Mouse (Mus musculus): ENCODE results near the gene Kel.

Gene Kel

DNA sequence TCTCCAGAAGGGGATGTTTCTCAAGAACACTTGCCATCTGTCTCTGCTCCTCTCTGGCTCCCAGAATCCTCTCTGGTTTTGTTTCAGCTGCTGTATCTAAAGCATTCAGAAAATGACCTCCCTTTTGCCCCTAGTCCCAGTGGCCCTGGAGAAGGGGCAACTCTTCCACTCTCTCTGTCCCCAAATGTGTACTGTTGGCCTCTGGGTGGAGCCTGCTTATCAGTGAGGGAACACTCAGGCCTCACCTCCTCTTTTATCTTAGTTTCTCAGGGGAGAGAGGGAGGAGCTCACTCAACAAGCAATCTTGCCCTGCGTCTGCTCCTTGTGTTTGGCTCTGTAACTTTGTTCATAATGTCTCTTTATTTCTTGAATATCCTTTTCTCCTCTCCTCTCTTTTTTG lies at the start of gene Kel:
TSS of gene Kel (minus strand) at position 217 of the 400 bp plus-strand sequence.
- DNase-seq (ENCODE audit: extremely low read depth, low read depth) = peak; percentile 88

- DNase-seq (ENCODE audit: extremely low read depth, low read depth) = no peak
Measured at GRCm38 (mm10) chr6:41744664-41745392, 40.7 kb upstream of the Kel start.

DNA sequence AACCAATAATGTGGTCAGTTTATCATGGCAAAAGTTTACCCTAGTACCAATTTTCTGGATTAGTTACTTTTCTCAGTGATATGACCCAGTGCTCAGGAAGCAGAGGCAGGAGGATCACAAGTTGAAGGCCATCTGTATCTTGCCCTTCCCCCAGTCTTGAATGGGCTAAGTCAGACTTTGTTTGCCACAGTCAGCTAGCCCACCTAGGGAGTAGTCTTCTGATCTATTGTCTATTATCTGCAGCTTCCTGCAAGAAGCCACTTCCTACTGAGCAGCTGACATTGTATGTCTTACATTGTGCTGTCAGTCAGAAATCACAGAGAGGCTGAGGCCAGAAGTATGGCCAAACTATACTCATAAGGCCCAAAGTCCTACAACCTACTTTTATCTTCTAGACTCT lies 37.0 kb upstream of the Kel start:
- DNase-seq (ENCODE audit: extremely low read depth, low read depth) = no peak

DNA sequence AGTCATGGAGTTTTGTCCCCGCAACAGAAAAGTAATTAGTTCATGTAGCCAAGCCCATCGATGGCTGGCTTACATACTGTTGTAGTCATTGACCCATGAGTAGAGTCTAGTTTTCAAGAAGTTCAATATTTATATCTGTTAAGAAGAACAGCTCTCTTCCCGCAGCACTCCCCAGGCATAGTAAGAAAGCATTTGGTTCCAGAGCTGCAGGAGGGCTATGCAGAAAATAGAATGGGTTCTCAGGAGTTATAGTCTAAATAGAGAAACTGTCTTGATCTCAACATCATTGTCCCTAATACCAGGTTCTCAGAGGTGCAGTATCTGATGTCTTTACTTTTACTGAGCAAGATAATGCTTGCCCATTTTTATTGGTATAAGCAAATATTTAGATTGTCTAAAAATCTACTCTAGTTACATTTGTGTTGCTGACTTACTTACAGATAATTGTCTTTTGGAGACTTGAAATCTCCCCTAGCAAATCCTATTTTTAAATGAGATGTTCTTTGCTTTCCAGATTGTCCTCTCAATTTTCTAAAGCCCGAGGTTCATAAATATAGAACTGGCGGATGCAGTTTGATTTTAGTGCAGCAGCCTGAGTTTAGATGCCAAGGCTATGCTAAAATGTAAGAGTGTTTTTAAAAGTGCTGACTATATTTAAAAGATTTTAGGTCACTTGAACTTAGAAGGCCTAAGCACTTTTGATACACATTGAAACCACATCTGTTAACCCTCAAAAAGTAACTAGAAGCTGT lies 30.8 kb upstream of the Kel start:
- no peak for DNase-seq (ENCODE audit: extremely low read depth, low read depth)

- no peak for DNase-seq (ENCODE audit: extremely low read depth, low read depth)
Measured at GRCm38 (mm10) chr6:41727989-41728609, 24.0 kb upstream of the Kel start.

- no peak for DNase-seq (ENCODE audit: extremely low read depth, low read depth)
Measured at GRCm38 (mm10) chr6:41721430-41721829, 17.3 kb upstream of the Kel start.

GRCm38 (mm10) chr6:41710281-41710680 lies 6.1 kb upstream of the Kel start:
- DNase-seq (ENCODE audit: extremely low read depth, low read depth) = no peak

- peak; percentile 57 for DNase-seq (ENCODE audit: extremely low read depth, low read depth)
Measured at GRCm38 (mm10) chr6:41706275-41706674, 2.1 kb upstream of the Kel start.

DNA sequence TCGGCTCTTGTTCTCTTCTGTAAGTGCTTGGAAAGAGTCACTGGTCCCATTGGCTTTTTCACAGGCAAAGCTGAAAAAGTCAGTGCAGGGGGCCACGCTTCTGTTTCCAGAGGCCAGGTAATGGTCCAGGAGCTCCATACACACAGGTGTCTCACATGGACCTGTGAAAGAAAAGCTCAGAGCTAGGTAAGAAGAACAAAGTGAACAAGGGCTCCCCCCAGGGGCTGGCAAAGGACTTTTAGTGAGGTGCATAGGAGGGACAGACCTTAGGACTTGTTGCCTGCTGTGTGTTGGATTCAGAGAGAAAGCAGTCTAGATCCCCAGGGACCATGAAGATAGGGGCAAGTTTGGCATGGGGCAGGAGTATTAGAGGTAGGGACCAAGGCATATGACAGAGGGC lies 1.2 kb downstream of the Kel start:
- DNase-seq (ENCODE audit: extremely low read depth, low read depth) = peak; percentile 56

GRCm38 (mm10) chr6:41701245-41701644 lies 2.9 kb downstream of the Kel start:
- no peak for DNase-seq (ENCODE audit: extremely low read depth, low read depth)

GRCm38 (mm10) chr6:41694407-41694806 lies 9.7 kb downstream of the Kel start:
- DNase-seq (ENCODE audit: extremely low read depth, low read depth) = no peak

- DNase-seq (ENCODE audit: extremely low read depth, low read depth) = no peak
Measured at GRCm38 (mm10) chr6:41692200-41692599, 11.9 kb downstream of the Kel start.

DNA sequence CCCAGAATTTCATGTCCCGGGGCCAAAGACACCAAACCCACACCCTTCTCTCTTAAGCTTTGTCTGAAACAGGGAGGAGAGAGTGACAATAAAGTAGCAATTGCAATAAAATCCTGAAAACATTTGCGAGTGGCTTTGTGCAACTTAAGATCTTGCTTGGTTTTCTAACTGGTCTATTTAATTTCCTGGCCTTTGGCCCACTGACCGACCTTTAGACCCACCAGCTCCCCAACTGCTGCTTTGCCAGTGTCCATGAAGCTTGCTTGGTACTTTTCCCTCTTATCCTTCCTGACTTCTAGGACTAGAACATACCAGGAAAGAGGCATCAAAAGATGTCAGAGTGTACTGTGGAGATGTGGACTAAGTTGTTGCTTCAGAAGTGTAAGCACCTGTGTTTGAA lies 18.5 kb downstream of the Kel start:
- DNase-seq (ENCODE audit: extremely low read depth, low read depth) = no peak

DNA sequence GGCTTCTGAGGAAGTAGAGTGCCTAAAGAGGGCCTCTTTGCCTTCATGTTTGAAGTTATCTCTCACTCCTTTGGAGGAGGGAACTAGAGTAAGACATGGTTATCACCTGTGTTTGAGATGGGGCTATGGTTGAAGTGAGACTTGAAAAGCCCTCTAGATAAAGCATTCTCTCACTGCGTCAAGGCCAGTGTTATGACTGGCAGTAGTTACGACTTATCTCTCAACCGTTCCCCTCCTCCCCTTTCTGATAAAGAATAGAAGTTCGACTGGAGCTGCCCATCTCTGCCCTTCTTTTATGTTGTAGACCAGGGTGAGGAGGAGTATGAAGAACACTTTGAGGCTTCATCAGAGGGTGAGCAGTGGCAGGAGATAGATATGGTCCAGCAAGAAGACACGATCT lies 19.2 kb downstream of the Kel start:
- DNase-seq (ENCODE audit: extremely low read depth, low read depth) = no peak

- no peak for DNase-seq (ENCODE audit: extremely low read depth, low read depth)
Measured at GRCm38 (mm10) chr6:41684131-41684530, 20.0 kb downstream of the Kel start, which contains the start of gene Llcfc1. Gene Llcfc1 (plus strand): TSS chr6:41684431.

DNA sequence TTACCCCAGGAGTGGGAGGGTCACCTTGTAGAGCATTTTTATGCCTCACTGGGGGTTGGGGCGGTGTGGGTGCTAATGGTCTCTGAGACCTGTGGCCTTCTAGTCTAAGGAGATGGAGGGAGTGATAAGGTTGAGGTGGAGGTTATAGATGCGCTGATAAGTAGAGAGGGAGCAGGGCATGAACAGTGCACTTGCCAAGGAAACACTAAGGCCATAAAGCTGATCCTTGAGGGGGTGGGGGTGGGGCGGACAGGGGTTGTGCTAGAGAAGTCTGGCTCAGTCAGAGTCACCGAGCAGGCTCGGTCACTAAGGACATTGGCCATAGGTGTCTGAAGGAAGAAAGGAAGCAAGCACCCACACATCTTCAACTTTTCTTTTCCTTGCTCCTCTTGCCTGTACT lies 22.5 kb downstream of the Kel start:
- DNase-seq (ENCODE audit: extremely low read depth, low read depth) = no peak

- DNase-seq (ENCODE audit: extremely low read depth, low read depth) = no peak
Measured at GRCm38 (mm10) chr6:41680669-41681068, 23.5 kb downstream of the Kel start, which contains the start of gene Trpv5. Gene Trpv5 (minus strand): TSS chr6:41680769.

DNA sequence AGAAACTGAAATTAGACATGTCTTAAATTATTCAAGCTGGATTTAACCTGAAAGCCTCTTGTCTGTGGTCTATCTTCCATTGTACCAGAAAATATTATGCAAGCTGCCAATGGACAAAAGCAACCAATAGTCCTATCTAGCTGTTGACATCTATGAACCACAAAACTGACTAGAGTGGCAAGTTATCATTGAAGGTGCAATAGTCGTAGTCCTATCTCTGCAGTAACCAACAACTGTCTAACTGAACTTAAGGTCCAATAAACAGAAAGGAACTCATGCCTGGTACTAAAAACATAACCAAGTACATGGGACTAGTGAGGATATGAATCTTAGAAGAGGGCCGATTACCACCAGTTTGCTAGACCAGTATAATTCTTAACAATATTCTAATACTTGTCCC lies 27.6 kb downstream of the Kel start:
- DNase-seq (ENCODE audit: extremely low read depth, low read depth) = no peak

- no peak for DNase-seq (ENCODE audit: extremely low read depth, low read depth)
Measured at GRCm38 (mm10) chr6:41662320-41662719, 41.8 kb downstream of the Kel start.

DNA sequence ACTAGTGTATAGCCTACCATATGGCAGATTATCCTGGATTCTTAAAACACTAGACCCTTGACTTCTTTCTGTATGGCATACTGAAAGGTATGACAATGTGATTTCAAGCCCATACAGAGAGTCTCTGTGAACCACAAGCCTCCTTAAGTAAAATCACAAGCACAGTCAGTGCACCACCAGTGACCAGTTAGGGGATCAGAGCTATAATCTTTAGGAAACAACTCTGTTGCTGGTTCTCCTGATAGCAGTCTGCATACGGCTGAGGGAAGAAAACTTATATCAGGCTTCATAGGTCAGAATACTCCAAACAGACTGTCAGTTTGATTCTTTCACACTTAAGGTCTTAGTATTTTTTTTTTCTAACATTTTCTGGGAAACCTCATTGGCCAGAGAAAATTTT lies 45.7 kb downstream of the Kel start:
- no peak for DNase-seq (ENCODE audit: extremely low read depth, low read depth)

DNA sequence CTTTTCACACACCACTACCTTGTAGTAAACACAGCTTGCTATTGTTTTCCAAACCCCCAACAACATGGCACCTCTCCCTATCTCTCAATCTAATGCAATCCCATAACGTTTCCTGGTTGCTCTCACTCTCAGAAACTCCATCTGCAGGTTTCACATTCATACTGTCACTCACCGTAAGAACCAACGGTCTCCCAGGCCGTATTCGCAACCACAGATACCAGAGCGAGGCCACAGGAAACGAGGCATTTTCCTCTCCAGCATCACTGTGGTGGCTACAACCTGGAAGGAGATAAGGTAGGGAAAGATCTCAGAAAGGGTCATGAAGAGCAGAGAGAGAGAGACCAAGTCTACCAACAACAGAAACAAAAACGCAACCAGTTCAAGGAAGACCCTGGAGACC lies 49.5 kb downstream of the Kel start:
- no peak for DNase-seq (ENCODE audit: extremely low read depth, low read depth)

DNA sequence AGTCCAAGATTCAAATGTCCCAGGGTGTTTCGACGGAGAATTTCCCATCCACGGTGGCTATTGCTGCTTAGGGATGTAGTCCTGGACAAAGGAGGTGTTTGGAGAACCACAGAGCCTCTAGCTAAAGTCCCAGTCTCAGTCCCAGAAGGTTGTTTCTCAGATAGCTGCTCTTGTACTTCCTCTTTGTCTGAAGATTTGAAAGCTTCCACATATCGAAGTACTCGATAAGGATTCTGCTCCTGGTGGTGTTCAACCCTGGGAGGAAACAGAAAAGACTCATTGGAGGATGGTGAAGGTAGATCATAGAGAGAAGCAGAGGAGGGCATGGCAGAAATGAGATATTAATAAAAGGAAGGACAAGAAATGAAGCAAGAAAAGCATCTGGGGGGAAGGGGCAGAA lies 51.0 kb downstream of the Kel start:
- peak; percentile 73 for DNase-seq (ENCODE audit: extremely low read depth, low read depth)

Data from MEL-GATA-1-ER (cell line).